Mouse (Mus musculus) ES-E14 (cell line): ENCODE data around the gene Tgfb1. TPM values are rescaled to one million over a fixed set of nuclear protein-coding genes. Genes with fewer than 3 reads are reported as not detected.

Experiments
- DNase-seq: peaks from one replicate; pipeline ENCODE4 v3.0.0-alpha.2; 2013; ENCODE audit warnings: low read depth, low spot score
- H3K27ac ChIP-seq: 2 replicates; pipeline ENCODE4 v1.5.1; 2012; ENCODE audit warnings: low read depth, mild to moderate bottlenecking, low read length, moderate library complexity, mixed read lengths; ENCODE audit not compliant: poor library complexity, insufficient read depth, severe bottlenecking
- H3K36me3 ChIP-seq: 2 replicates; pipeline ENCODE4 v1.6.1; 2012; ENCODE audit warnings: mild to moderate bottlenecking, low read length, moderate library complexity, mixed read lengths; ENCODE audit not compliant: control insufficient read depth, poor library complexity, insufficient read depth, severe bottlenecking
- H3K4me1 ChIP-seq, 2 experiments: fragments of 150-350 bp in 1 of 2; sonication (generic) in 1 of 2; 2 replicates each; pipeline ENCODE4 v1.6.1; 2012; ENCODE audit warnings: low read length in 2 of 2, mild to moderate bottlenecking in 1 of 2, mixed read lengths in 1 of 2; ENCODE audit not compliant: control insufficient read depth in 2 of 2, insufficient read depth in 2 of 2, poor library complexity in 1 of 2
- H3K4me3 ChIP-seq, 2 experiments: fragments of 150-350 bp in 1 of 2; sonication (generic) in 1 of 2; 2 replicates each; pipeline ENCODE4 v1.5.1; 2012; ENCODE audit warnings: low read length in 2 of 2, low read depth in 1 of 2, mild to moderate bottlenecking in 1 of 2, mixed read lengths in 1 of 2; ENCODE audit not compliant: insufficient read depth in 1 of 2, poor library complexity in 1 of 2, severe bottlenecking in 1 of 2
- H3K9ac ChIP-seq: 2 replicates; pipeline ENCODE4 v1.6.1; 2012; ENCODE audit warnings: low read depth, mild to moderate bottlenecking, low read length, mixed read lengths; ENCODE audit not compliant: poor library complexity, insufficient read depth, severe bottlenecking
- H3K9me3 ChIP-seq: fragments of 150-350 bp; sonication (generic); 2 replicates; pipeline ENCODE4 v1.6.1; 2012; ENCODE audit warnings: low read depth, mild to moderate bottlenecking, low read length; ENCODE audit not compliant: control insufficient read depth, insufficient read depth
- CHD2 ChIP-seq: IDR thresholded peaks from 2 replicates; pipeline ENCODE4 v1.6.1; 2014; ENCODE audit warnings: mild to moderate bottlenecking, low read depth, low read length, inconsistent platforms
- HCFC1 ChIP-seq: IDR thresholded peaks from 2 replicates; pipeline ENCODE4 v1.6.1; 2012; ENCODE audit warnings: low read length, inconsistent platforms, borderline replicate concordance; ENCODE audit not compliant: insufficient read depth
- MAFK ChIP-seq: IDR thresholded peaks from 2 replicates; pipeline ENCODE4 v1.6.1; 2014; ENCODE audit warnings: mild to moderate bottlenecking, low read depth, low read length, inconsistent platforms; ENCODE audit not compliant: insufficient read depth
- ZC3H11A ChIP-seq: IDR thresholded peaks from 2 replicates; pipeline ENCODE4 v1.6.1; 2012; ENCODE audit warnings: low read depth, mild to moderate bottlenecking, inconsistent platforms, low read length, borderline replicate concordance
- ZNF384 ChIP-seq: IDR thresholded peaks from 2 replicates; pipeline ENCODE4 v1.6.1; 2012; ENCODE audit warnings: low read depth, low read length, inconsistent platforms
- in situ Hi-C, 2 experiments: fragments of 600-800 bp; cut with MboI; formaldehyde crosslinking; loops; one replicate each; pipeline ENCODE4 v1.15.1; 2025; ENCODE audit warnings: low sequenced_read_pairs in 2 of 2, inconsistent platforms in 1 of 2; ENCODE audit not compliant: unreplicated experiment in 2 of 2
- total RNA-seq: library from RNA; depleted of rRNA; stranded (reverse); fragments of 300-350 nt; gene quantifications from 2 replicates; pipeline ENCODE4 v1.2.3, GENCODE M21; 2012

Tgfb1 gene
- total RNA-seq, 1 experiment, result 7.1 TPM

DNA sequence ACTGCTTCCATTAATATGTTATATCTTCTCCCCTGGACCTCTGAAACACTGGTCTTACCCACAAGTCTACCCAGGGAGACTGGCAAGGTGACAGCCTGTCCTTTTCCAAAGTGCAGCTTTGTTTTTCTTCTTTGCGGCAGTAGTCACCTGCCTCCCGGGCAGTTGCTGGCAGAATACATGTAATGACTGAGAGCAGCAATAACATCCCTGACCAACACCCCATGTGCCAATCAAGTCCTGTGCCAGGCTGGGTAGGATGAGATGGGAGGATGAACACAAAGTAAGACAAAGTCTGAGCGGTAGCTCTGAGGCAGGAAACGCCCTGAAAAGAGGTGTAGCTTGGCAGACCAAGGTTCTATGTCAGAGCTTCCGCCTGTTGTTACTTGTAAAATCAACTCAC lies 41.0 kb downstream of the Tgfb1 start:
- in situ Hi-C loops, result no loop called here
- no peak overlapping the region for H3K27ac ChIP-seq
- no peak for DNase-seq

DNA sequence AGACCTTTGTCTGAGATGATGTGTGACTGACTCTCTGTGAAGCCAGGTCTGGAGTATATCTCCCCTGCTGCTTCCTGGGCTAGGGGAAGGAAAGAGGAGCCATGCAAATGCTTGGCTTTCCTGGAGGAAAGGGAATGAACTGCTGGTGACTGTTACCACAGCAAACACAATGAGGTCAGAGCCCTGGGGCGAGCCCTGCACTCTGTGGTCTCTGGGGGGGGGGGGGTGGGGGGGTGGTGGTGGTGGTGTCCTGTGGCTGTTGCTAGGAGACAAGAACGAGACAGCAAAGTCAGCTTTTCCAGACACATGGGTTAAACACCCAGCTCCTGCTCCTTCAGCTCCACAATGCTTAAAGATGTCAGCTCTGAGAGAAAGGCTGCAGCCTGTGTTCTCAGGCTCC lies 42.6 kb downstream of the Tgfb1 start:
- no peak for TF ChIP-seq ZNF384
- TF ChIP-seq CHD2, result no peak
- no peak for TF ChIP-seq MAFK
- no peak for TF ChIP-seq ZC3H11A
- TF ChIP-seq HCFC1, result no peak
- in situ Hi-C loops, result no loop called here
- Histone ChIP-seq H3K36me3 (peaks cover 77% of the 10 kb centered on the region), H3K27ac (no peak overlapping the region), H3K9me3 (no peaks in the 10 kb centered on the region), H3K4me3 (no peak overlapping the region), H3K4me1 (no peaks in the 10 kb centered on the region; a peak in 1 of 4 replicates), H3K9ac (no peak overlapping the region)
- DNase-seq, result no peak

More for the DNA sequence above, 41.0 kb downstream of the Tgfb1 start:
- Histone ChIP-seq H3K36me3 (peaks cover 79% of the 10 kb centered on the region), H3K9me3 (no peaks in the 10 kb centered on the region), H3K4me1 (no peaks in the 10 kb centered on the region; a peak in 1 of 4 replicates), H3K4me3 (no peak overlapping the region), H3K9ac (no peak overlapping the region)
- no peak for TF ChIP-seq CHD2
- TF ChIP-seq MAFK, result no peak
- no peak for TF ChIP-seq ZNF384
- no peak for TF ChIP-seq HCFC1
- TF ChIP-seq ZC3H11A, result no peak

DNA sequence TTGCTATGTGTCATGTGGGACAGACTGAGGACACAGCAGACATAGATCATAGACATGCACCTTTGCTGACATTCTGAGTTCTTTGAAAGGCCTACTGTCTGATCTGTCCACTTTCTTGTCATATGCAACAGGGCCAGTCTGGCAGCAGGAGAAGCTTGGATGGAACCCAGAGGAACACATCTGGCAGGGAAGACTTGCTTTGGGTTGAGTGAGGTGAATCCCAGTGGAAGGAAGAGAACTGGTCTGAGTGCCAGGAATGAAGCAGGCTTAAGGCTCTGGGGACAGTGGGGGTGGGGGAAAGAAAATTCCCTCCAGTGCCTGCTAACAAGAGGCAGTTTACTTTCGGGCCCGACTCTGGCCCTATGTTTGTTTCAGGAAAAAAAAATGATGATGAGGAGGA lies 43.1 kb downstream of the Tgfb1 start:
- in situ Hi-C loops, result no loop called here
- Histone ChIP-seq H3K36me3 (peaks cover 76% of the 10 kb centered on the region), H3K4me3 (no peak overlapping the region), H3K27ac (no peak overlapping the region), H3K4me1 (no peaks in the 10 kb centered on the region; a peak in 1 of 4 replicates), H3K9ac (no peak overlapping the region), H3K9me3 (no peaks in the 10 kb centered on the region)
- no peak for TF ChIP-seq ZNF384
- TF ChIP-seq ZC3H11A, result no peak
- no peak for TF ChIP-seq CHD2
- no peak for TF ChIP-seq HCFC1
- no peak for TF ChIP-seq MAFK
- no peak for DNase-seq

DNA sequence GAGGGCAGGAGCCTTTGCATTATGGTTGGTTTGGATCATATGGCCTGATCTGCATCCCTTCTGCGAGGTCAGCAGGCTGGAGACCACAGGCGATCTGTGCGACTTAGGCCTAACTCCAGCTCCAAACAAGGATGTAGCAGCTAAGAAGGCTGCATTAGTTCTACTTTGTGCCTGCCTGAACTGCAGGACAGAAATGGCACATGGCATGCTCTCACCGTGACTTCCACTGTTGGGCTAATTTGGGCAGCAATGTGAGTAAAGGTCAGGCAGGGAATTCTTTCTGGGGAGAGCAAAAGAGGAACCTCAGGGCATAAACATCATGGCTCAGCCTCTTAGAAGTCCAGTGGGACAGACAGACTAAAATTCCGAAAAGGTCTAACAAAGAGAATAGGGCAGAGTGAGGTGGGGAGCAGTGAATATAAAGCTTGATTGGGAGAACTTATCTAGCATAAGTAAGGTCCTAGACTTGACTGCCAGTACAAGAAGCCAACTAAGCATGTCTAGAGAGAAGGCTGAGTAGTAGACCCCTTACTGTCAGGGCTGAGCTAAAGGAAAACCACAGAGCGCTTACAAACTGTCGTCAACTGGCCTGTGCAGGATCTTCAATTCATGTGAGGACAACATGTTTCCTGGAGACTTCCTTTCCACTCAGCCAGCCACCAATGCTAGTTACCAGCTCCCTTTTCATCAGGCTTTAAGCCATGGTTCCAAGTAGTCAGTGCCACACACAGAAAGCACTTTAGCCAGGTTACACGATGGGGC lies 44.7 kb downstream of the Tgfb1 start:
- peaks cover 72% of the 10 kb centered on the region for H3K36me3 ChIP-seq
- no peak overlapping the region for H3K27ac ChIP-seq
- no peak for TF ChIP-seq HCFC1
- H3K9me3 ChIP-seq, result no peaks in the 10 kb centered on the region
- in situ Hi-C loops, result no loop called here
- no peak overlapping the region for H3K4me3 ChIP-seq
- H3K9ac ChIP-seq, result no peak overlapping the region
- no peak for DNase-seq
- no peaks in the 10 kb centered on the region; a peak in 1 of 4 replicates for H3K4me1 ChIP-seq

DNA sequence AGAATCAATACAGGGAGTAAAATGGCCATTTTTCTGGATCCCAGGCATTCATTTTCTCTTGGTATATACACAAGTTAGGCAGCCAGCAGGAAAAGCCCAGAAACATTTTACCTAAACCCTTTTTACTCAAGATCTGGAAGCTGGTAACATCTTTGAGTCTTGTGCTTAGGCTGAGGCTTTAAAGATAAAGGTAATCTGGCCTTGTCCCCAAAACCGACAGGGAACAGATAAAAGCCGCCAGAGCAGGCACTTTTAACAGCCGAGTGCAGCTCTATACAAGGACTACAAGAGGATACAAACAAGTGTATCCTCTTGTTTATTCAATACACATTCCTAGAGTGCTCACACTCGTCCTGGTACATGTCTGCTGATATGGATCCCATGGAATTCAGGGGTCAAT lies 48.2 kb downstream of the Tgfb1 start:
- TF ChIP-seq CHD2 (no peak), ZNF384 (no peak), HCFC1 (no peak), ZC3H11A (no peak), MAFK (no peak)
- H3K4me1 ChIP-seq, result no peaks in the 10 kb centered on the region; a peak in 1 of 4 replicates
- H3K9me3 ChIP-seq, result no peaks in the 10 kb centered on the region
- no peak overlapping the region for H3K9ac ChIP-seq
- no peak overlapping the region for H3K27ac ChIP-seq
- in situ Hi-C loops, result no loop called here
- H3K4me3 ChIP-seq, result no peak overlapping the region
- DNase-seq, result no peak
- H3K36me3 ChIP-seq, result peaks cover 59% of the 10 kb centered on the region
